Mouse (Mus musculus): ENCODE data around the gene Col23a1.

Col23a1 gene

DNA sequence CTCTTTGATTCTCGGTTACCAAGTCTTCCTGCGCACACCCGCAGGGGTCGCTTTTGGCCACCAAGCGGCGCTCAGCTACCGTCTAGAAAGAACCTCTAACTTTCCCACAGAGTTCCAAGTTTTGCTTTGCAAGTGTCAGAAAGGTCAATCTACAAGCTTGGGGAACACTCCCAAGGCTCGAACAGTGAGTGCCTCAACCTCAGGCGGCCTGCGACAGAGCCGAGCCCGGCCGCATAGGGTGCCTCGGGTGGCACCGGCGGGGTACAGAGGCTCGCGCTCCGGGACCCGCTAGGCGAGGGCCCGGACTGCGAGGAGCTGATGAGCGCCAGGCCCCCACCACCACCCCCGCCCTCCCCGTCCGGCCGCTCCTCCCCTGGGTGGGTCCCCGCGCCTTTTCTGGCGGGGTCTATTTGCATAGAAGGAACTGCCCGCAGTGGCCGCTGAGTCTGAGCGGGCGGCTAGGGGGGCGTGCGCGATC, at the start of gene Col23a1:
TSS of gene Col23a1 (plus strand) at position 357 of the 478 bp plus-strand sequence.
- peak; percentile 55 for DNase-seq (ENCODE audit: low read depth)

DNA sequence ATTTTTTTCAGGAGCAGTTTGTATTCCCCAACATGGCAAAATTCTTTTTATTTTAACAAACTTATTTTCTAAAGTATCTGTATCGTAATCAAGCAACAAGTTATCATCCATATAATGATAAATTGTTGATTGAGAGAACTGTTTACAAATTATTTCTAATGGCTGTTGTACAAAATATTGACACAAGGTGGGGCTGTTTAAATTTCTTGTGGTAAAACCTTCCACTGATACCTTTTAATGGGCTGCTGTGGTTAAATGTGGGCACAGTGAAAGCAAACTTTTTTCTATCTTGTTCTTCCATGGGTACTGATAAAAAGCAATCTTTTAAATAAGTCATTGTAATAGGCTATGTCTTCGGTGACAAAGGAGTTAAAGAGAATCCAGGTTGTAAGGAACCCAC, 46.8 kb upstream of the Col23a1 start:
- DNase-seq (ENCODE audit: low read depth): peak; percentile 52

DNA sequence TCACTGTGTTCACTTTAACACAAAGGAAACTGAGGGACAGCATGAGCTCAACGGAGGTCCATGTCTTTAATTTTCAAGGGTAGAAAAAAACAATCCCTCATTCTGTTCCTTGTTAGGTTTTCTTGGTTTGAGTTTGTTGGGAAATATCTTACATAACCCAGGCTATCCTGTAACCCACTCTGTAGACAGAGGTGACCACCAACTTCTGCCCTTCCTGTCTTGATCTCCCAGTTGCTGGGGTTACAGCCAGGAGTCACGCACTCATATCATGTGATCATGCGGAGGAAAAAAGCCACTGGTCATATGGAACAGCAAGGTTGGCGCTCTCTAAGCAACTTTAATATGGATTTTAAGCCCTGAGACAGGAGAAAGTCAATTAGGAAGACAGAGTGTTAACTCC, 32.7 kb upstream of the Col23a1 start:
- DNase-seq (ENCODE audit: low read depth): no peak

DNA sequence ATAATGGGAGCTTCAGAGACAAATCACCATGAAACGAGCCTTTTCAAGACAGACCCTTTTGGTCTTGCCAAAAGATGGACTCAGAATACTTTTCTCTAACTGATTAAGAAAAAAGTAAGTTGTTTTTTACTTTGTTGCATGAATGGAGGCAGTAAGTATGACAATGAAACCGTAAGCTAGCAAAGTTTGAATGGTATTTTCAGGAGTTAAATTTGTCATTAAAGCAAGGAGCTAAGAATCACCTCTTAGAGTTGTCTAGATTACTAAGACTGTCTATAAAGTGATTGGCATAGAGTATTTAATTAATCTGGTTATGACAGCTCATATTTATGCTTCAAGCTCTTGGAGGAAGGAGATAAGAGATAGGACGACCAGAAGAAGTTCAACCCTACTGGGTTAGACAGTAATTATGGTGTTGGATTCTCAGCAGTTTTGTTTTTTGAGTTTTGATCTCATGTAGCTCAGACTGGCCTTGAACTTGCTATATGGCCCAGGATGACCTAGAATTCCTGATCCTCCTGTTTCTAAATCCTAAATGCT, 28.0 kb upstream of the Col23a1 start, which contains the start of gene Clk4:
TSS of gene Clk4 (plus strand) at position 51 of the 540 bp plus-strand sequence.
- no peak for DNase-seq (ENCODE audit: low read depth)

DNA sequence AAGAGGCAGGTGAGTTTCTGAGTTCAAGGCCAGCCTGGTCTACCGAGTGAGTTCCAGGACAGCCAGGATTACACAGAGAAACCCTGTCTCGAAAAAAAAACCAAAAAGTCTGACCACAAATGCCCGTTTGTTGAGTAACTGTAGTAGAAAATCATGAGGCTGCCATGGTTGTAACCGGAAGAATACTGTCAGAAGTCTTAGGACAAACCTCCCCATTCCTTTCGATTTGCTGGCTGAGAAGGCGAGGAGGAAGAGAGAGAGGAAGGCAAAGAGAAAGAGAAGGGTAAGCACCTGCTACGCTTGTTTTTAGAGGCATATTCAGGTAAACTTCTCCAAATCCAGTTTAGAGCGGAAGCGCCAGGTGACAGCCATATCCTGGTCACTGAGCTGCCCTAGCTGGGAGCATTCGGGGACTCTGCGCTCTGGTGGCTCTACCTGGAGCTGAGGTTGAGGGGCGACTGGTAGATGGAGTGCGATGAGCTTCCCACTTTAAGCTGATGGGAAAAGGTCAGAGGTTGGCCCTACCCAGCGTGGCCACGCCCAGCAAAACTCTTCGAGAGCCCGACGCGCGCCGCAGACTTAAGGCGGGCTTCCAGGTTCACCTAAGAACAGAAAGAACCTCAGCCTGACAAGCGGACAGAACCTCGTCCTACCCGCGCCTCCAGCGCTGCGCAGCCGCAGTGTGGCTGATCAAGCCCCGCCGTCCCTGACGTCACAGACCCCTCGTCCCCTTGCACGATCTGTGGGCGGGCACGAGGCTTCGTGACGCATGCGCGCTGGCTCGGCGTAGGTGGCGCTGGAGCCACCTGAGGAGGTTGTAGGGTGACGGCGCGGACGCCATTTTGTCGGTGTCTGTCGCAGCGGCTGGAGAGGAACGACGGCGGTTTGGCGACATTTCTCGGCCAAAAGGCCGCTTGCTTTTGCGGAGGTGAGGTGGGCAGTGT, 27.1 kb upstream of the Col23a1 start, which contains the start of gene BC049762:
TSS of gene BC049762 (minus strand) at position 705 of the 944 bp plus-strand sequence.
- peak; percentile 100 for DNase-seq (ENCODE audit: low read depth)

DNA sequence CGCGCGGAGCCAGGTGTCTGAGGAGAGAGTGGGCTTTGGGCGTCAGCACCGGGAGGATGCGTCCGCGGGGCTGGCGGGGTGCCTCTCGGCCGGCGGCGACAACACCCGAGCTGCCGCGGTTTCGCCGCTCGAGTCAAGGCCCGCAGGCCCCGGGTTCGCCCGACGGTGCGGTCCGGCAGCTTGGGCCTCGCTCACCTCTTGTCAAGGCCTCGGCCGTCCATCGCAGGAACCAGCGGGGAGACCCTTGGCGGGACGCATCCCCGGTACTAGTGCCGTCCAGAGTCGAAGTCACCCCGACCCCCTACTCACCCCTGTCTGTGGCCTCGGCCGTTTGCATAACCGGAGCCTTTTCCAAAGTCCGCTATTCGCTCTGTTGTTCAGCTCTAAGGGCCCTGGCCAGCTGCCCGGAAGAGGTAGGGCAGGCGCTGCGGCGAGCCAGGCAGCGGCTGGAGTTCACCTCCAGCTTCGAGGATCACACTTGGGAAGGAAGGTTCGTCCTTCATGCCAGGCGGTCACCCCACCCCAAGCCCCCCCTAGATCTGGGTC, 26.4 kb upstream of the Col23a1 start:
- DNase-seq (ENCODE audit: low read depth): peak; percentile 61

DNA sequence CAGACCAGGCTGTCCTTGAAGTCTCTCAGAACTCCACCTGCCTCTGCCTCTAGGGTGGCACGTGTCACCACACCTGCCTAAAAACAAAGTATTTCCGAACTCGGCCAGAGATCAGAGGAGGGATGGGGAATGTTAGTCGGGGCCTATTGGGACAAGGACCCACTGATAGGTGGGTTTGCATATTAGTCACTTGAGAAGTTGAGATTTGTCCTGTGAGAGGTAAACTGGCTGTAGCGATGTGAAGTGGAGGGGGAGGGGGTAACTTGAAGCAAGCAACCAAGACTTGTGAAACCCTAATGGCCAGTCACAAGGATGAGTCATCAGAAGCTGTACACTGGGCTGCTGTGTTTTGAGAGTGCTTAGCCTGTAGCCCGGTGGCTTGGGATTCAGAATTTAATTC, 25.4 kb upstream of the Col23a1 start:
- peak; percentile 69 for DNase-seq (ENCODE audit: low read depth)

DNA sequence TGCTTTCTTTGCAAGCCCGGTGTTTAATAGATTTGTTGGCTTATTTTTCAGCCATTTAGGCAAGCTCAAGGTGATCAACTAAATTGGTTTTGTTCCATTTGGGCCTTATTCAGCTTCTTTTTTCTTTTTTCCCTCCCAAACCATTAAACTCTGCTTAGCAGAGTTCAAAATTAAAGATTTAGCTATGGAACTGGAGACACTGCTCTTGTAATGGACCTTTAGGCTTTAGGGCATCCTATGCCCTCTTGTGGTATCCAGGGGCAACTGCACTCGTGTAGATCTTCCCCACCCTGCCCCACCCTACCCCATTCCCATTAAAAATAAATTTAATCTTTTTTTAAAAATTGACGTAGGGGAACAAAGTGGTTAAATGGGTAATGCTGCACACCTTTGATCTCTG, 24.4 kb upstream of the Col23a1 start:
- peak; percentile 55 for DNase-seq (ENCODE audit: low read depth)

DNA sequence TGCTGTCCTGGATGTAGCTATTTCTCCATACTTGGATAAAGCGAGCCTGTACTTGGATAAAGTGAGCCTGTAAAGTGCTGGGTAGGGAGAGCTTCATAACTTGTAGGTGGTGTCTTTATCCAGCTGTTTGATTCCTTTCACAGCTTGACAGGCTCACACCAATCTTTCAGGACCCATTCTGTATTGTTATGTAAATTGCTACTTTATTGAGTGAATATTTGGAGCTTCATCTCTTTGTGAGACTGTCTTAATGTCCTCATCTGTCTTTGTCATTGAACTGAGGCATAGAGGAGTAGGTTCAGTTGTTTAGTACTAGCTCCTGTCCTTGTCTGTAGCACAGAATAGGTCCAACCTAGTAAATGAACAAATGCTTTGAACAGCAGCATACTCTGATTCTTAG, 15.3 kb upstream of the Col23a1 start:
- no peak for DNase-seq (ENCODE audit: low read depth)

DNA sequence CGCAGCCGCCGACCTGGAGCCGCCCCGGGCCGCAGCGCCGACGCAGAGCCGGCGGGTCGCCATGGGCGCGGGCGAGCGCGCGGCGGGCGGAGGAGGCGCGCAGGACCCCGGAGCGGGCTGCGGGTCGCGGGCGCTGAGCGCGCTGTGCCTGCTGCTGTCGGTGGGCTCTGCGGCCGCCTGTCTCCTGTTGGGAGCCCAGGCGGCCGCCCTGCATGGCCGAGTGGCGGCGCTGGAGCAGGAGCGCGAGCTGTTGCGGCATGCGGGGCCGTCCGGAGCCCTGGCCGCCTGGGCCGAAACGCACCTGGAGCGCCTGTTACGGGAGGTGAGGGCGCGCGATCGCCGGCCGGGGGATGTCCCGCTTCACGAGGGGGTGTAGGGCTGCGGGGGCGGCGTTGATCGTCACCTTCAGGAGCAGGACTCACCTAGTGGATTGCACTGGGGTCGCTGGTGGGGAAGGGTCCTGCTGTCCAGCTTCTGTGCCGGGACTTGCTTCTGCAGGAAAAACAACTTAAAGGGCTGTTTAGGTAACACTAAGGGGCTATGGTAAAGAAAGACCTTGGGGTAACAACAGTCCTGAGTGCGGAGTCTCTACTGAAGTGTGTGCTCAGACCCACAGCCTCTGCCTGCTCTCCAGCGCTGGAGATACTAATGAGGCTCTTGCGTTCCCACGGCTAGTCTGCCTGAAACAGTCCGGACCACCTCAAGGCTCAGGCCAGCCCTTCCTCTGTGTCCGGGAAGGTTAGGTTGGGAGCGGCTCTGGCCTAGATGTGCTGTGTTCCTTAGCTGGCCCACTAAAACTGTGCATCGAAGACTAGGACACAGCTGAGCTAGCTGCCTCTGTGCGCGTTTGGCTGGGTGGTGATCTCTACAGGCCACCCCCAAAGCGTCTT, 591 bp downstream of the Col23a1 start:
- no peak for DNase-seq (ENCODE audit: low read depth)

DNA sequence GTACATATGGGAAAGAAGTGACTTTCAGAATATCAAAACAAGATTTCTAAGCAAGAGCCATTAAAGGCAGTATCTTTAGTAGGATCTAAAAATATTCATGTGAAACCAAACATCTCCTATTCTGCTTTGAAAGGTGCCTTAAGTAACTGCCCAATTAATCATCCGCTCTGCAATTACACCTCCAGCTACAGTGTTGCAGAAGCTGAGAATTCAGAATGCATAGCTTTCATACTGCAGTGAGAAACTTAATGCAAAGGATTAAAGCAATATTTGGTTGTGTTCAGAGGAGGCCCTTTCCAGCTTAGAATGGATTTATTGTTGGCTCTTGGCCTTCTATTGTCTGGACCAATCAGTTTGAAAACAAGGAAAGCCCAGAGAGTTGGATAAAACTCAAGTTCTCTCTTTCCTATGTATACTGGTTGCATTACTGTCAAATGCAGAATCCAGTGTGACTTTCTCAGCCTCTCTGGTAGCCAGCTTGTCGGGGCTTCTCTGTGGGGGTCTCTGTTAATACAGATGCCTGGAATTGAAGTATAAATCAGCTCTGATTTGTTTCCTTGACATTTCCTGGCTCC, 4.3 kb downstream of the Col23a1 start:
- no peak for DNase-seq (ENCODE audit: low read depth)

DNA sequence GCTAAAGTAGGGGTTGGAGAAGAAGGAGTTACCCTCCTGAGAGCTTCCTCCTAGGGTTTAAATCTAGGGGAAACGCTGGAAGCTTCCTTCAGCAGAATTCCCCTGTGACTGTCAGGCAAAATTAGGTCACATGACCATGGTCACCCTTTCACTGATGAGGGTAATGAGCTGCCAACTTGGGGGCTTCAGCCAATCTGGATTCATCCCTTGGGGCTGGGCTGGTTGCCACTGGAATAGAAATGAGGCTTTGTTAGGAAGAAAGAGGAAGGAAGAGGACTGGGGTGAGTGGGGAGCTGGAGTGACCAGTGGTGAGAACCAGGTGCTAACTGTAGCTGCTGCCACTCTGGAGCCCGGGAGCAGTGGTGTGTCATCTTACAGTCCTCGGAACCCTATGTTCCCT, 6.0 kb downstream of the Col23a1 start:
- no peak for DNase-seq (ENCODE audit: low read depth)

DNA sequence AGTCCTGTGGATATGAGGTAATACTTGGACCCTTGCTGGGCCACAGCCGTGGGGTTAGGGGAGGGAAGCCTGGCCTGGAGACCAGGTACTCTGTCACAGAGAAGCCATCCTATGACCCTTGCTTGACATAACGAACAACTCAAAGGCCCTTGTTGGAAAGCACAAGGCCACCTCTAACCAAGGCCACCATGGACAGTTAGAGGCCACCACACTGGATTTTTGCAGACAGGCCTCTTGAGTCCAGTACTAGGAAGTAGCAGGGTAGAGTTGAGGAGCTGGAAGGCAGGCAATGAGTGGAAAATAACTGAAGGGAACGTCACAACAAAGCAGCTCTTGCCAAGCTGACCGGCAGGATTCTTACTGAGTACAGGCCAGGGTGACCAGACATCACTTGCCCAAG, 9.0 kb downstream of the Col23a1 start:
- no peak for DNase-seq (ENCODE audit: low read depth)

DNA sequence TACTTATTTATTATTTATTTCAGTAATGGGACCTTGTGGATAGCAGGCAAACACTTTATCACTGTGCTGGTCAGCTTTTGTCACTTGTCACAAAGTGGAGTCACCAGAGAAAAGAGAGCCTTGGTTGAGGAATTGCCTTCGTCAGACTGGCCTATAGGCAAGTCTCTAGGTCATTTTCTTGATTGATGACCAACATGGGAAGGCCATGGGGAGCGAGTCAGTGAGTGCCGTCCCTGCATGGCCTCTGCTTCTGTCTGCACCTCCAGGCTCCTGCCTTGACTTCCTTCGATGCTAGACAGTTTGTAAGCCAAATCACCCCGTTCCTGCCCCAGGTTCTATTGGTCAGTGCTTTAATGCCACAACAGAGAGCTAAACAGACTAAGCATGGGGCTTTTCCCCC, 12.7 kb downstream of the Col23a1 start:
- no peak for DNase-seq (ENCODE audit: low read depth)

DNA sequence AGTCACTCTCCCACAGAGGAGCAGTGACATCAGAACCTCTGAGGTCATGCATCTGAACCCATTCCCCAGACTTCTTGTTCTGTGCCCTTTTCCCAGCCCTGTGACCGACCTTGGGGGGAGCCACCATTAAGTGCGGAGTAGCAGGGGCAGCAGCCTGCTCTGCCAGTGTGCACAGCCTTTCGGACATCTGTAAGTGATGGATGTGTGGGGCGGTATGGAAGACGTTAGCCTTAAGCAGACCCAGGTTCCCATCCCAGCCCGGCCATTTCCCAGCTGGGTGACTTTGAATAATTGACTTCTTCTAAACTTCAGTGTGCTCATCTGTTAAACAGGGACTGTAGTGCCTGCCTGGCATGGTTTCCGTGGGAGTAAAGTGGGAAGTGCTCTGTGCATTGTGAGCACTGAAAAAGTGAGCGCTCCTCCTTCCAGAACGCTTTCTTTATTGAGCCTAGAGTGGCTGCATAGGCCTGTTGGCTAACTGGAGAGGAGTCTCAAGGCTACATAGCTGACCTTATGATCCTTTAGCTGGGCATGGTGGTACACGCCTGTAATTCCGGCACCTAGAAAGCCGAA, 14.3 kb downstream of the Col23a1 start:
- no peak for DNase-seq (ENCODE audit: low read depth)

DNA sequence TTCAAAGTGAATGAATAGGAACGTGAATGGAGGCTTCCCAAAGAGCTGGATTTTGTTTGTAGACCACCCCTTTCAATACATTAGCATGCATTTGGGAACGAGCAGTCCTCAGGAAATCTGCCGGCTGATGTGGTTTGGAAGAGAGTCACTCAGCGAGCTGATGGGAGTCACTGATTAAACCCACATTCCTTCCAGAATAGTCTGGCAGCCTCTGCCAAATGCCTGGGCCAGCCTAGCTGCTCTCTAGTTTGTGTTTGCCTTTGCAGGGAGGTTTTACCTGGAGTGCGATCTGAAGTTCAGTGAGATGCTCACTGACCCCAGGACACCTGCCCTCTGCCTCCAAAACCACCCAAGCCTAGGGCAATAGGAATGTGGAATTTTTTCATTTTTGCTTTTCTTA, 18.6 kb downstream of the Col23a1 start:
- no peak for DNase-seq (ENCODE audit: low read depth)

DNA sequence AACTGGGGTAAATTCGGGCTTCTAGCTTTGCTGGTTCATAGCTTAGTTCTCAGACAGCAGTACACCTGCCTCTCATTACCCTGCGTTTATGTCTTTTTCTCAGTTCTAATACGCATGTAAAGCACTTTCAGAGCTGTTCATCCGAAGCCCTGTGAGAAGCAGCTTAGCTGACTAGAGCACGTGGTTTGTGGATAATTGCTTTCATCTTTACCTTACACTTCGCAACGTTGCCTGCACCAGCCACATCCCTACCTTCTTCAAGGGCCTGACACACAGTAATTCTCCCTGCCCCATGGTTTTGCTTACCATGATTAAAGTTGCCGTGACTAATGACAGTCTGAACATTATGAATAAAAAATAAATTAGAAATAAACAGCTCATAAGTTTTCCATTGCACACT, 22.1 kb downstream of the Col23a1 start:
- no peak for DNase-seq (ENCODE audit: low read depth)

DNA sequence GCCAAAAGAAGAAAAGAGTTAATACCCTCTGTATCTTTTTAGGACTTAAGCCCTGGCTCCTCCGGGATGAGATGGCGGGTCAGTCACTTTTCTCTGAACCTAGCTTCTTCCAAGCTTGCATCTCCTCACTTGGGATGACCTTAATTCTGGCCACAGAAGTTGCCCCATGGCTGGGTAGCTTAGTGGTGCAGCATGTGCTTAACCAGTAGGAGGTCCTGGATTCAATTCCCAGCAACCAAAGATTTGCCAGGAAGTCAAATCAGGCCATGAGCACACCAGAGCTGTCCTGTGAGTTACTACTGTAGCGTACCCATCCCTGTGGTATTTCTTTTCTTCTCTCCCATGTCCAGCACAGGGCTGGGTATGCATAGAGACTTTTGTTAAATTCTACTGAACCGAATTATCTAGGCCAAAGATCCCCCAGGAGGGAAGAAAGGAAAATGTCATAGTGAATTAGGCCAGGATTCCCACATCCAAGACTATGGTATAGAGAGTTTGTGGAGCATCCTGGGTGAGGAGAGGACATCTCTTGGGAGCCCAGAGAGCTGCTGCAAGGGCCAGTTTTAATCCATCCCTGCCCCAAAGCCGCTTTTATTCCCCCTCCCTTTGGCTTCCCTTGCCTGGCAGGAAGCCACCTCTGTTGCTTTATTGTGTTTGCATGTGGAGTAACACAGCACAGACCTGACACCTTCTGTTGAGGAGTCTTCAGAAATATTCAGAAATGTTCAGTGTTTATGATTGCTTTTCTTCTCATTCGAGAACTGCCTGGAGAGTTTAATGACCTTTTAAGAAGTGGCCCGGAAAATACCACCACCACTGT, 26.5 kb downstream of the Col23a1 start:
- no peak for DNase-seq (ENCODE audit: low read depth)

DNA sequence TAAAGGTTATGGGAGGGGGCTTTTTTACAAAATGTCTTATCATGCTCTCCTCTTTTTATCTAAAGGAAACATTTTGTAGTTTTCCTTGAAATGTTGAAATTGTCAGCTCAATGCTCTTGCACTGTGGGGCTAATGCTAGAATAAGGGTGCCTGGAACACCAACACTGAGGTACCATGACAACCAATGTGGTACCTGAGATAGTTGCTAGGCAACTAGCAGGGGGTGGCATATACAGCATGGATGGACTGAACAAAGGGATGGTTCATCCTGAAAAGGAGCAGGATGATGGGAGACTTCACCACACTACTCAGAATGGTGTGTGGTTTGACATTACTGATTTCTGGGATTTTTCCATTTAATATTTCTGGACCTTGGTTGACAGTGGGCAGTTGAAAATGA, 30.9 kb downstream of the Col23a1 start:
- no peak for DNase-seq (ENCODE audit: low read depth)

DNA sequence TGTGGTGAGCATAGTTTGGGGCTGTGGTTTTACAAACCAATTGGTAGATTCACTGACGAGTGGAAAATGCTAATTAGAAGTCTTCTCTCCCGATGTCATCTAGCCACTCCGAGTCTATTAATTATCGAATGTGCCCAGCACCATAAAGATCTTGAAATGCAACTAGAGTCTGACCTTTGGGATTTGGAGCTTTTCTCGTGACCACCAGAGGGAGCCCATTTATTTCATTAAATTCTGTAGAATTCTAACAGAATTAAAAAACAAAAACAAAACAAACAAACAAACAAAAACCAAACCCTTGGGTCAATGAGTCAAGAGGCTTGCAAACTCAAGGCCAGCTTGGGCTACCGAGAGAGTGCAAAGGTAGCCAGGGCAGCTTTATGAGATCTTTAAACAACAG, 37.2 kb downstream of the Col23a1 start:
- DNase-seq (ENCODE audit: low read depth): peak; percentile 20
